Mouse (Mus musculus) induced T-regulatory cell, adult 2 months (primary cell): ENCODE measurements around the gene Hfe2.

Experiments used
- DNase-seq: peaks from one replicate; pipeline ENCODE4 v3.0.0-alpha.2; 2012; ENCODE audit warnings: low read depth

Hfe2 gene

DNA sequence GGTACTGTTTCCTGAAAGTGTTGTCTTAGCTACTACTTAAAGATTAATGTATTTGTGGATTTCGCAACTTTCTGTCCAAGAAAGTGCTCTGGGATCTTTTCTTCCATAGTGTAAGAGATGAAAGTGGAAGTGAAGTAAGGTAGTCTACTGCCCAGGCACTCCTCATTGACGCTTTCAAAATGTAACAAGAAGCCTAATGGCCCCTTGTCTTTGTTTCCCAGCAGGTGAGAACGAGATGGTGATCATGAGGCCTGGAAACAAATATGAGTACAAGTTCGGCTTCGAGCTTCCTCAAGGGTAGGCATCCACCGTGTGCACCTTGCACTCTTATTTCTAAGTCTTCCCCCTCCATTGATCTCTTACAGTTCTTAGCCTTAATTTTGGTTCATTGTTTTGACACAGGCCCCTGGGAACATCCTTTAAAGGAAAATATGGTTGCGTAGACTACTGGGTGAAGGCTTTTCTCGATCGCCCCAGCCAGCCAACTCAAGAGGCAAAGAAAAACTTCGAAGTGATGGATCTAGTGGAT lies 33.8 kb downstream of the Hfe2 start:
- peak; percentile 56 for DNase-seq

DNA sequence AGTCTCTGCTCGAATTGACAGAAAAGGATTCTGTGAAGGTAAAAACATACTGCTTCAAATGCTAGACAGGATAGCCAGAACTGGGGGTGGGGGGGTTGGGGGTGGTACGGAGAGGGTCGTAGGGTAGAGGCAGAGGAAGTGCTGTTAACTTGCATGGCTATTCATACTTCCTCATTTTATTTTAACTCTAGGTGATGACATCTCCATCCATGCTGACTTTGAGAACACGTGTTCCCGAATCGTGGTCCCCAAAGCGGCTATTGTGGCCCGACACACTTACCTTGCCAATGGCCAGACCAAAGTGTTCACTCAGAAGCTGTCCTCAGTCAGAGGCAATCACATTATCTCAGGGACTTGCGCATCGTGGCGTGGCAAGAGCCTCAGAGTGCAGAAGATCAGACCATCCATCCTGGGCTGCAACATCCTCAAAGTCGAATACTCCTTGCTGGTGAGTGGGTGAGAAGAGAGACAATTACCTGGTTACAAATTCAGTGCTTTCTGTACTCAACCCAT lies 34.5 kb downstream of the Hfe2 start:
- no peak for DNase-seq

DNA sequence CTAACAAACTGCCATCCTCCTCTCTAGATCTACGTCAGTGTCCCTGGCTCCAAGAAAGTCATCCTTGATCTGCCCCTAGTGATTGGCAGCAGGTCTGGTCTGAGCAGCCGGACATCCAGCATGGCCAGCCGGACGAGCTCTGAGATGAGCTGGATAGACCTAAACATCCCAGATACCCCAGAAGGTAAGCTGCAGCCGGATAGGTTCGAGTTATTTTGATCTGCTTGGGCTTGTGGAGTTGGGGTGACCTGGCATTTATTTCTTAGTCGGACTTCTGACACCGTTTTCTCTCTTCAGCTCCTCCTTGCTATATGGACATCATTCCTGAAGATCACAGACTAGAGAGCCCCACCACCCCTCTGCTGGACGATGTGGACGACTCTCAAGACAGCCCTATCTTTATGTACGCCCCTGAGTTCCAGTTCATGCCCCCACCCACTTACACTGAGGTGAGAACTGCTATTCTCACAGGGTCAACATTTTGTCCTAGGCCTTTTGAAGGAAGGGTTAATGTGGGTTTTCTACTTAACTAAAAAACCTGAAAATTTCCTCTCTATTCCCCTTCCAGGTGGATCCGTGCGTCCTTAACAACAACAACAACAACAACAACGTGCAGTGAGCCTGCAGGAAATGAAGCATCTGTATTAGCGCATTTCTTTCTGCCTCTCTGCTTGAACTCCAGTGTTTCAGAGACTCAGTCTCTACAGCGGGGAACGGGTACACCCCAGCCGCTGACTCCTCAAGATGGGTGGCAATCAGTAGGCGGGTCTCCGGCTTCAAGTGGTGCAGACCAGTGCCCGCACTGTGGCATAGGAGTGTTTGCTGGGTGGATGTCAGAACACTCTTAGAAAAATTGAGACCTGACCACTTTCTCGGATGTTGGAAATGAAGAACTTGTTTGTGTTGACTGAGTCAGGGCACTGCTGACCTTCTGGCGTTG lies 35.2 kb downstream of the Hfe2 start:
- no peak for DNase-seq

DNA sequence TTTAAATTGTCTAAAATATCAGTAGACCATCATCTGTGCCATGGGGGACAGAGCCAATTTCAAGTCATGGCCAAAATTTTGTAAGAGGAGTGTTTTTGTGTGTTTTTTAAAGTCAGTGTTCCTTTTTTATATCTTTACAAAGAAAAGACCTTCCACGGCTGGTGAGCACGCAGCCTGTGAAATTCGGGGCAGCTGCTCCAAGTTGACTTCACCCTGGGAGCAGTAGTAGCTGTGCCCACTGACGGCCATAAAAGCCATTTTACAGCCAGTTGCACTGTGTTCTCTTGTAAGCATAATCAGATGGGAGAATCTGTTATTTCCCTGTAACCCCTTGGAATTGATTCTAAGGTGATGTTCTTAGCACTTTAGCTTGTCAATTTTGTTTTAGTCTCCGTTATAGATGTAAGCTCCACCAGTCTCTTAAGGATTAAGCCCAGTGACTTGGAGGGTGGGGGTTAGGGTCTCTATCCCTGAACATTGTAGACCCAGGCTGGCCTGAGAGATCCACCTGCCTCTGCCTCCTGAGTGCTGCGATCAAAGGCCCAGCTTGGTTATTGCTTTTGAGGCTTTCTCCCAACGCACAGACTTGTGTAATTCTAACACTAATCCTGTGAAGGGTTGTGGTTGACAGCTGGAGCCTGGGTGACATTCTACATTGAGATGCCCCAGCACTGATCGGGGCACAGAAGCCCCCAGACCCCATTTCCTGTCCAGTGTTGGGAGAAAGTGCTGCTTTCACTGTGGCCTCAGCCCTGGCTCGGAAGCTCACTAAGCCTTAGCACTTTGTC lies 36.1 kb downstream of the Hfe2 start:
- DNase-seq: no peak

DNA sequence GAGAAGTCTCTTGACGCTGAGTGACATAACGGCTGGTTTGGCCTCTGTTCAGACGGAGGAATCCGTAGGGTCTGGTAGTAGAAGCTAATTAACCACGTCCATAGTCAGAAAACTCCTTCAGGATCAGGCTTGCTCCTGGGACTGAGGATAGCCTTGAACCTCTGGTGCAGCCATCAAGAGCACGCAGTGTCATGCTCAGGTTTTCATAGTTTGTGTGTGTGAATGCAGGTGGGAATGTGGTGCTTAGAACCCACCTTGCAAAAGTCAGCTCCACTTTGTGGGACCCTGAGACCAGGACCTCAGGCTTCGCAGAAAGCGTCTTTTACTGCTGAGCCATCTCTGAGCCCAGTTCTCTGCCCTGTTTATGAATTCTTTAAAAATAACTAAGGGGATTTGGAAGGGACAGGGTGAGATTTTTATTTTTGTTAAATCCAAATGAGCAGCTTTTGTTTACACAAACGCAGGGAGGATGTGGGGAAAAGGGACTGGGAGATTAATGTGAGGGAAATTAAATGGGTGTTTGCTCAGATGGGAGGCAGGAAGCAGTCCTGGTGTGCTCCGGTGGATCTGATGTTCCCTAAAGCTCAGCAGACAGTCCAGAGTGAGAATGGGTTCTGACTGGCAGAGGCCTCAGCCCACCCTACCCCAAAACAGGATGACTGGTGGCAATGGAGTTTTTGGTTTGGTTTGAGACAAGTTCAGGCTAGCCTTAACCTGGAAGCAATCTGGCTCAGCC lies 37.1 kb downstream of the Hfe2 start:
- DNase-seq: no peak

DNA sequence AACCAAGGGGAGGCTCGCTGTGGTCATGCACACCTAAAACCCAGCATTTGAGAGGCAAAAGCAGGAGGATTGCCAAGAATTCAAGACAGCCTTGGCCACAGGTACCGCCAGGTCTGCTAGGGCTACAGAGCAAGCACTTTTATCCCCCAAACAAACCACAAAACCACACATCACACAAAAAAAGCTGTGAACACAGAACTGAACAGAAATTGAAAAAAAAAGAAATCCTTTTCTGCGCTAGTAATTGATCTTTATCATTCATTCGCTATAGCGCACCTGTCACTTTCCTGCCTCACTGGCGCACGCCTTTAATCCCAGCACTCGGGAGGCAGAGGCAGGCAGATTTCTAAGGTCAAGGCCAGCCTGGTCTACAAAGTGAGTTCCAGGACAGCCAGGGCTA lies 38.3 kb downstream of the Hfe2 start:
- peak; percentile 76 for DNase-seq

DNA sequence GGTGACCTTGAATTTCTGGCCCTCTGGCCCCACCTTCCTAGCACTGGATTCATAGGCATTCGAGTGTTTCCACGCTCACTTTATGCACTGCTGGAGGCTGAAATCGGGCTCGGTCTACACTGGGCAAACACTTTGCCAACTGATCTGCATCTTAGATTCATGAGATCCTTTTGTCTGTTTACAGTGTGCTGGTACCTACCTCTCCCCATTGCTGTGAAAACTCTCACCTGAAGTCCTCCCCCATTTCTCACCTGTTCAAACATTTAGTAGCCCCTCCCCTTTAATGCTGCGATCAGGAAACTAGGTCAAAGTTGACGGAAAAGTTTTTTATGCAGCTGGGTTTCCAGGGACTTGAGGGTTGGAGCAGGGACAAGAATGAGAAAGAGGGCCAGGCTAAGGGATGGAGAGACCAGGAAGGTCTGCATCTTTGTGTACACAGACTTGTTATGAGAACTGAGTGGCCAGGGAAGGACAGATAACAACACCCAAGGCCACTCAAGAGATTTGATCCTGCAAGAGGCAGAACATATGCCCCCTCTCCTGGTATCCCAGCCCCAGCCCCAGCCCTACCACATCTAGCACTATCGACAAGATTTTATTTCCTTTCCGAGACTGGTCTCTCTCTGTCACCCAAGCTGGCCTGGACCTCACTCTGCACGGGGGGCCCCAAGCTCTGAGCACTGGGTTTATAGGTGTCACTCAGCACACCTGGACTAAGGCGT lies 39.1 kb downstream of the Hfe2 start:
- DNase-seq: no peak

DNA sequence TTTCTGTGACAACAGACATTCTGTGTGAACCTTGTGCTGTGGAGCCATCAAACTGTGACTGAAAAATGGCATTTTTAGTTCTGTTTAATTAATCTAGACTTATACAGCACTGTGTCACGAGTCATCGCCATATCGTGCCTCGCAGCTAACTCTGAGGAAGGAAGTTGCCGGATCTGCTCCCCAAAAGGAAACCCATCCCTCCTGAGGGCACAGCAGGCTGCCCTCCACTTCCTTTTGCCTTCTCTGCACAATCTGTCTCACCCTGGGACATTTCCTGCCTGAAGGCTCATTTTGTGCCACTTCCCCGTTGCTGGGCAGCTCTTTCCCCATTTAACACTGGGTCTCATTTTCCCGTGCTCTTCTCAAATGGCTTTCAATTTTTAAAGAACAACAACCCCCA lies 39.7 kb downstream of the Hfe2 start:
- peak; percentile 77 for DNase-seq

DNA sequence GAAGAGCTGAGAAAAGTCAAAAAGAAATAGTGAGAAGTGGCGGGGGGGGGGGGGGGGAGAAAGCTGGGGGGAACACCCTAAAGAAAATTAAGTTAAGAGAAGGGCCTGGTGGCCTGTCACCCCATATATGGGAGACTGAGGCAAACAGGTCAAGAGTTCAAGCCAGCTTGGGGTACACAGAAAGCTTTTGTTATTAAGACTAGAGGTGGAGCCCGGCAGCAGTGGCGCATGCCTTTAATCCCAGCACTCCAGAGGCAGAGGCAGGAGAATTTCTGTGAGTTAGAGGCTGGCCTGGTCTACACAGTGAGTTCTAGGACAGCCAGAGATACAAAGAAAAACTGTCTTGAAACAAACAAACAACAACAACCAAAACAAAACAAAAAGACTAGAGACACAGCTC lies 40.1 kb downstream of the Hfe2 start:
- no peak for DNase-seq

DNA sequence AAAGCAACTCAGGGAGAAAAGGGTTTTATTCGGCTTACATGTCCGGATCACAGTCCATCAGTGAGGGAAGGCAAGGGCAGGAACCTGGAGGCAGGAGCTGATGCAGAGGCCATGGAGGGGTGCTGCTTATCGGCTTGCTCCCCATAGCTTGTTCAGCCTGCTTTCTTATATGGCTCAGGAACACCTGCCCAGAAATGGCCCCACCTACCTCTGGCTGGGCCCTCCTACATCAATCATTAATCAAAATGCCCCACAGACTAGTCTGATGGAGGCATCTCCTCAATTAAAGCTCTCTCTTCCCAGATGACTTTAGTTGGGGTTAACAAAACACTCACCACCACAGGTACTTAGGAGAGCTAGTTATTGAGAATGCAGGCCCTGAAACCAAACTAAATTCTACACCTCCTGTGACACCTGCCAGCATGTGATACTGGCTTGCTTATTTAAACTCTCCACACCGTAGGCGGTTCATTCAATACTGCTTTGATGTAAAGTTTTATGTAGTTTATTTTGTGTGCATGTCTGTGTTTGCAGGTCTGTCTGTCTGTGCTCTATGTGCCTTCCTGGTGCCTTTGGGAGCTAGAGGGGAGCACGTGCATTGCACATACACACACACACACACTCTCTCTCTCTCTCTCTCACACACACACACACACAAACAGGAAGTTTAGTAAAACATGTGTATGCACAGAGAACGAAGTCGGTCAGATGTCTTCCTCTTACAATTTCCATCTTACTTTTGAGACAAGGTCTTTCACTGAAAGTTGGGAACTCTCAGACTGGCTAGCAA lies 41.9 kb downstream of the Hfe2 start:
- DNase-seq: peak; percentile 57

DNA sequence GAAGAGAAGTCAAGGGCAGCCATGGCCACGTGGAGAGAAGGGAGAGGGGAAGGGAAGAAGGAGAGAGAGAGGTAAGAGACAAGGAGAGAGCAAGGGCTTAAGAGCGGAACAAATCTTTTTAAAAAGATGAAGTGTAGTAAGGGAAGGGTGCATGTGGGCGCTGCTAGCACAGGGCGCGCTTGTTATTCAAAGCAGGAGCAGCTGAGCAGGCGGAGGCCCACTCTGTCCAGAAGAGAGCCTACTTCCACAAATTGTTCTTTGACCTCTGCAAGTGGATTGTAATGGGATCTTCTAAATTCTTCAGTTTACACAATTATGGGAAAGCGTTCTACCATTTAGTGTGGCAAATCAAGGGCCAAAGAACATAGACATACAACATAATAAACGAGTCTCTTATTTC lies 43.6 kb downstream of the Hfe2 start:
- DNase-seq: no peak

DNA sequence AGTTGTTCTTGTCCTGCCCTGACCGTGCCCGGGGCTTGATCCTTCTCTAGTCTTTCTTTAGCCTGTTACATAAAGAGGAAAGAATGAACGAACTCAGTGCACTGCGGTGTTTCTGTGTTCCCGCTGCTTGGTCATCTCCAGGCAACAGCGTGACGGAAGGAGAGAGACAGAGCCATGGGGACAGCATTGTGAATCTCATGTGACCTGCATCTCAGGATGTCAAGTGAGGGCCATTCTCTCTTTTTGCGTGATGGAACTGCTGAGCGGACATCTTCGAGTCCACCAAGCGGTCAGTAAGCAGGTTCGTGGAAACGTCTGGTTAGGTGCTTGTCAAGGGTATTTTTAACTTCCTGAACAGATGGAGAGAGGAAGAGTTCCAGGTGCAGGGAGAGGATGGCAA lies 44.5 kb downstream of the Hfe2 start:
- no peak for DNase-seq

DNA sequence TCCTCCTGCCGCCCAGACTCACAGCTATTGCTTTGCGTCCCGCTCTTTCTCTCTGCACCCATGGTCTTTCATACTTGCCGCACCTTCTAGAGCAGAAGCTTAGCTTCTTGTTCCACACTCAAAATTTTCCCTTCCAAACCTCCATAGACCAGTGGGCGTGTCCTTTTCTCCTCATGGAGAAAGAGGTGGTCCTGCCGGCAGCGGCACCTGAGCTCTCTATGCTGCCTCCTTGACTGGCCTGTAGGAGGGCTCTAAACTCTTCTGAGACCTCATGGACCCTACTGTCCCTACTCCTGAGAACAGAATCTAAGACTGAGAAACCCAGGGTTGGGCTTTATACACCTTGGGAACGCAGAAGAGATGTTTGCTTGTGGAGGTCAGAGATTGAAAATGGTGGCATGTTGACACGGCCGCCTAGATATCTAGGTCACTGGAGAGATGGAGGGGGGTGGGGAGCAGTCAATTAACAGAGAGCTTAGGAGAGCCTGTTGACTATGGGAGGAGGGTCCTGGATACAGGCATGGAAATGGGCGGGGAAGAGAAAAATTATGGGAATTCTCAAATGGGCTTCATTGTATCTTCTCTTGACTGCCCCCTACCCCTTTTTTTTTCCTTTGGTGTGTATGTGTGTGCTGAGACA lies 45.1 kb downstream of the Hfe2 start:
- DNase-seq: no peak

DNA sequence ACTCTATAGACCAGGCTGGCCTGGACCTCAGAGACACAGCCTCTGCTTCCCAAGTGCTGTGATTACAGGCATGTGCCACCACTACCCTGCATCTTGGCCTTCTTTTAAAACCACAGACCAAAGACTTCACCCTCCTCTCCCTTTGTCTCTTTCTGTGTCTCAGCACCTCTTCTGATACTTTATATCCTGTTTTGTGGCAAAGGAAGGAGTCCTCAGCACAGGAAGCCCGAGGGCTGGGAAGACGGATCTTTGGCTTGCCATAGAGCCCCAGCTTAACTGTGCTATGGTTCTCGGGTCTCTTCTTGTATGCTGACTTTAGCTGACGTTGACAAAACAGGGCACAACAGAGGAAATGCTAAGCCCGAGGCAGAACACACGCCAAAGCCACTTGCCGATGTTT lies 45.7 kb downstream of the Hfe2 start:
- DNase-seq: no peak

DNA sequence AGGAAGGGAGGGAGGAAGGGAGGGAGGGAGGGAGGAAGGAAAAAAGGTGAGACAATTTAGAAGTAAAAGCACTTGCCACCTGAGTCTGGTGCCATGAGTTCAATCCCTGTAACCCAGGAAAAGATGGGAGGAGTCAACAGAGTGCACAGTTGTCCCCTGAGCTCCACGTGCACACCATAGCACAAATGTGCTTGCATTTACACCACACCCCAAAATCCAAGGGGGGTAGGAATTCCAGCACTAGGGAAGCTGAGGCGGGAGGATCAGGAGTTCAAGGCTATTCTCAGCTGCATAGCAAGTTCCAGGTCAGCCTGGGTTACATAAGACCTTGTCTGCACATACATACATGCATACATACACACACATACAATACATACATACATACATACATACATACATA lies 46.4 kb downstream of the Hfe2 start:
- no peak for DNase-seq

DNA sequence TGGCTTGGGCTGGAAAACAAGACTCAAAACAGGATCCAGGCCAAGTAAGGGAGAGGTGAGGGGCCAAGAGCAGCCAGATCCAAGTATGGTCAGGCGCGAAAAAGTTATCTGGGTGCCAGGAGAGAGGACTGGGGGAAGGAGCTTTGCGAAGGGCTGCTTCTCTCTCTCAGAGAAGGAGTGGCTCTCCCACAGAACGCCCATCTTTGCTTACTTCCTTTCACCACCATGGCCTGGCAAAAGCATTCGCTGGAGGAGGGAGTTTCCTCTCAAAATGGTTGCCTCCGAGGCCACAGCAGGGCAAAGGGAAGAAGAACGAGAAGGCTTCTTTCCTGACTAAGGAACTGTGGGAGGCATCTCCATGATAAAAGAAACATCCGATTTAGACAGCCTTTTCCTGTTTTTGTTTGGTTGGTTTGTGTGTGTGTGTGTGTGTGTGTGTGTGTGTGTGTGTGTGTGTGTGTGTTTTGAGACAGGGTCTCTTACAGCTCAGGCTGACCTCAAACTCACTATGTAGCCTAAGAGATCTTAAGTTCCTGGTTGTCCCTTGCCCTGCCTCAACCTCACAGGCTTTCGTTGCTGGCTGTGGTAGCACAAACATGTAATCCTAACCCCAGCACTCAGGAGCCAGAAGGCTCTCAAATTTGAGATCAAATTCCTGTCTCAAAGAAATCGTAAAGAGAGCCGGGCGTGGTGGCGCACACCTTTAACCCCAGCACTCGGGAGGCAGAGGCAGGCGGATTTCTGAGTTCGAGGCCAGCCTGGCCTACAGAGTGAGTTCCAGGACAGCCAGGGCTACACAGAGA lies 47.1 kb downstream of the Hfe2 start:
- no peak for DNase-seq

DNA sequence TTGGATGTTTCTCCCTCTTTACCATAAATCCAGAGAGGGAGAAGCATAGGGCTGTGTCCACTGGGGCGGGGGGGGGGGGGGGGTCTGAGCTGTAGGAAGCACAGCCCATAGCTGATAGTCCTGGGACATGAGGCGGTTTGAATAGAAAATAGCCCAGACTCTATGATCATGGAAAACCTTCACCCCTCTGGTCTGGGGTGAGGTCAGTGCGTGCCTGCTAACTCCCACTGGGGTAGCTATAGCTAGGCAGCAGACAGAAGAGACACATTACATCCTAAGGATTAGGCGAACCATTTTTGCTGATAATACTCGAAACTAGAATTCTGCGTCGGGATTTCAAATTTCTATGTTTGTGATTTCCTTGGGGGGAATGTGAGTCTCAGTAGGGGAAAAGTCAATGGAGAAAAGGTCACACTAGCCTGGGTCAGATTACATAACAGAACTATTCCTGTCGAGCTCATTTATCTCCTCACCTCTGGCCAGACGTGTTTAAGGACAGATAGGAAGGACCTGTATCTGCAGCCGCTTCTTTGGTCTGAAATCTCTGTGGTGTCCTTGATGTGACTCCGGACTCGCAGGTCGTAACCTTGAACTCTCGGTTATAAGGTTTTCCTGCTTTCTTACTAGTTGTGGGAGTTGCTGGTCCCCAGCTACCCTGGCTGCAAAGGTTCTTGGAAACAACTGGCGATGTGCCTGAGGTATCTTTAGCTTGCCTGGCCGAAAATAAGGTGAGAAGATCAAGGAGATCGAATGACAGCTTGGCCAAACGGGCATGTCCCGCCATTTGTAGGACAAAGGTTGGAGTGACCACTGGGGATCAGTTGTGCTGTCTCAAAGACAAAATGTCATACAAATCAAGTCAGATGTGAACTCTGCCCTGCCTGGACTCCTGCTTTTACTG lies 48.9 kb downstream of the Hfe2 start:
- DNase-seq: no peak
